ENCODE assay signal across 8 mouse cellular contexts in genomic region chr3:70482521-70482920, GRCm38 (mm10).
DNase-seq lines count a peak whose midpoint lies in the region; ATAC-seq and TF ChIP-seq lines count a peak whose summit lies in the region.

No protein-coding gene starts in this region.

- ATAC-seq in heart, postnatal 0 days (ENCODE audit: insufficient read depth, low read depth), result no peak
- ATAC-seq in forebrain, embryonic 12.5 days (ENCODE audit: low FRiP score), result peak; percentile 90
- ATAC-seq in midbrain, embryonic 12.5 days (ENCODE audit: low FRiP score, low read depth), result peak; percentile 89
- no peak for ATAC-seq in stomach, postnatal 0 days (ENCODE audit: low FRiP score, low TSS enrichment)

- TF ChIP-seq EP300 in heart, postnatal 0 days (IDR thresholded peaks at IDR 0.05; ENCODE audit: low read depth), result no peak
- TF ChIP-seq EP300 in stomach, postnatal 0 days (optimal IDR thresholded peaks at IDR 0.05), result no peak

- WGBS in heart, postnatal 0 days, result 40% methylated on average over 9 of the region's 9 CpGs
- 31% methylated on average over 9 of the region's 9 CpGs for WGBS in forebrain, embryonic 12.5 days
- 51% methylated on average over 9 of the region's 9 CpGs for WGBS in midbrain, embryonic 12.5 days
- WGBS in stomach, postnatal 0 days, result 28% methylated on average over 9 of the region's 9 CpGs

- intact Hi-C loops in heart, postnatal 25 days (cut with DNase I), result no loop called here

- H3K4me1 ChIP-seq in heart, postnatal 0 days (ENCODE audit: control insufficient read depth, insufficient read depth), result no peaks in the 10 kb centered on the region
- H3K4me1 ChIP-seq in forebrain, embryonic 12.5 days, result peaks cover 6% of the 10 kb centered on the region; the same call in 1 of the 2 replicates
- peaks cover 4% of the 10 kb centered on the region; the same call in 1 of the 2 replicates for H3K4me1 ChIP-seq in midbrain, embryonic 12.5 days
- H3K4me1 ChIP-seq in stomach, postnatal 0 days (replicated peaks; ENCODE audit: control insufficient read depth, insufficient read depth), result no peaks in the 10 kb centered on the region

- H3K36me3 ChIP-seq in heart, postnatal 0 days (replicated peaks; ENCODE audit: control insufficient read depth, insufficient read depth, low read length), result no peaks in the 10 kb centered on the region
- H3K36me3 ChIP-seq in forebrain, embryonic 12.5 days (replicated peaks), result no peaks in the 10 kb centered on the region
- H3K36me3 ChIP-seq in midbrain, embryonic 12.5 days, result no peaks in the 10 kb centered on the region
- no peaks in the 10 kb centered on the region for H3K36me3 ChIP-seq in stomach, postnatal 0 days (ENCODE audit: control insufficient read depth, insufficient read depth, low read length)

- no peak overlapping the region for H3K27ac ChIP-seq in heart, postnatal 0 days (ENCODE audit: low read depth)
- H3K27ac ChIP-seq in forebrain, embryonic 12.5 days, result peak overlapping the region; percentile 42; the same call in 1 of the 2 replicates
- no peak overlapping the region for H3K27ac ChIP-seq in midbrain, embryonic 12.5 days (replicated peaks)
- H3K27ac ChIP-seq in stomach, postnatal 0 days (replicated peaks), result no peak overlapping the region

- H3K9me3 ChIP-seq in heart, postnatal 0 days (replicated peaks; ENCODE audit: control insufficient read depth, low read length), result no peaks in the 10 kb centered on the region
- H3K9me3 ChIP-seq in forebrain, embryonic 12.5 days, result no peaks in the 10 kb centered on the region
- H3K9me3 ChIP-seq in midbrain, embryonic 12.5 days, result no peaks in the 10 kb centered on the region
- no peaks in the 10 kb centered on the region for H3K9me3 ChIP-seq in stomach, postnatal 0 days (ENCODE audit: control insufficient read depth, low read length)

- no peak overlapping the region for H3K4me3 ChIP-seq in heart, postnatal 0 days (ENCODE audit: low read depth, low read length)
- H3K4me3 ChIP-seq in forebrain, embryonic 12.5 days (replicated peaks), result no peak overlapping the region
- H3K4me3 ChIP-seq in midbrain, embryonic 12.5 days, result no peak overlapping the region
- H3K4me3 ChIP-seq in stomach, postnatal 0 days (ENCODE audit: low read depth, low read length), result no peak overlapping the region

- TF ChIP-seq CTCF in heart, postnatal 0 days (IDR thresholded peaks at IDR 0.05; ENCODE audit: low read depth), result peak; percentile 49
- TF ChIP-seq CTCF in stomach, postnatal 0 days (IDR thresholded peaks at IDR 0.05; ENCODE audit: low read depth), result peak; percentile 68

- no peak for DNase-seq in heart, postnatal 0 days (ENCODE audit: low spot score)
- no peak for DNase-seq in heart, postnatal 25 days (ENCODE audit: low spot score)
- peak; percentile 8 to 16 for DNase-seq in adrenal gland, postnatal 36 days
- DNase-seq in kidney, postnatal 25 days, result peak; percentile 12 to 31
- DNase-seq in stomach, postnatal 0 days (ENCODE audit: low spot score), result peak; percentile 13
- no peak for DNase-seq in c-Kit-positive CD71-positive TER-119-positive erythroid progenitor cells, embryonic 14.5 days (ENCODE audit: low spot score)

- H3K9ac ChIP-seq in heart, postnatal 0 days (replicated peaks; ENCODE audit: low read depth, low read length), result no peak overlapping the region
- no peak overlapping the region for H3K9ac ChIP-seq in forebrain, embryonic 12.5 days
- no peak overlapping the region for H3K9ac ChIP-seq in midbrain, embryonic 12.5 days (replicated peaks)
- H3K9ac ChIP-seq in stomach, postnatal 0 days (ENCODE audit: low read length), result no peak overlapping the region

- no peaks in the 10 kb centered on the region for H3K27me3 ChIP-seq in heart, postnatal 0 days (ENCODE audit: control insufficient read depth, insufficient read depth, low read length)
- H3K27me3 ChIP-seq in forebrain, embryonic 12.5 days, result no peaks in the 10 kb centered on the region
- no peaks in the 10 kb centered on the region for H3K27me3 ChIP-seq in midbrain, embryonic 12.5 days
- no peaks in the 10 kb centered on the region for H3K27me3 ChIP-seq in stomach, postnatal 0 days (ENCODE audit: control insufficient read depth, insufficient read depth, low read length)

- no peak overlapping the region for H3K4me2 ChIP-seq in heart, postnatal 0 days (ENCODE audit: low read depth, low read length)
- H3K4me2 ChIP-seq in forebrain, embryonic 12.5 days, result no peak overlapping the region; the same call in 1 of the 2 replicates
- no peak overlapping the region for H3K4me2 ChIP-seq in midbrain, embryonic 12.5 days (replicated peaks)
- no peak overlapping the region for H3K4me2 ChIP-seq in stomach, postnatal 0 days (replicated peaks; ENCODE audit: low read depth)

Comparison
In these comparisons a context has a peak if more than half of its experiments do, and no peak if none do; other contexts are left out.
1. ATAC-seq: peak in forebrain, embryonic 12.5 days (single experiment) and midbrain, embryonic 12.5 days (single experiment); none in heart, postnatal 0 days (single experiment) and stomach, postnatal 0 days (single experiment).
2. DNase-seq: peak in adrenal gland, postnatal 36 days (2 of 2), kidney, postnatal 25 days (2 of 2) and stomach, postnatal 0 days (single experiment); none in heart, postnatal 0 days (single experiment), heart, postnatal 25 days (single experiment) and c-Kit-positive CD71-positive TER-119-positive erythroid progenitor cells, embryonic 14.5 days (single experiment).